Mouse (Mus musculus) liver, adult 2 months (tissue): ENCODE data around the gene Rnf145.

Experiments
- CTCF ChIP-seq: fragments of 200-500 bp; IDR thresholded peaks from 2 replicates; pipeline ENCODE4 v1.5.1; 2011; ENCODE audit warnings: low read depth, low read length, control low read depth
- POLR2A ChIP-seq: fragments of 200-500 bp; IDR thresholded peaks from 2 replicates; pipeline ENCODE4 v1.6.1; 2011; ENCODE audit warnings: low read length, control low read depth; ENCODE audit not compliant: insufficient read depth; ENCODE audit errors: extremely low read depth

DNA sequence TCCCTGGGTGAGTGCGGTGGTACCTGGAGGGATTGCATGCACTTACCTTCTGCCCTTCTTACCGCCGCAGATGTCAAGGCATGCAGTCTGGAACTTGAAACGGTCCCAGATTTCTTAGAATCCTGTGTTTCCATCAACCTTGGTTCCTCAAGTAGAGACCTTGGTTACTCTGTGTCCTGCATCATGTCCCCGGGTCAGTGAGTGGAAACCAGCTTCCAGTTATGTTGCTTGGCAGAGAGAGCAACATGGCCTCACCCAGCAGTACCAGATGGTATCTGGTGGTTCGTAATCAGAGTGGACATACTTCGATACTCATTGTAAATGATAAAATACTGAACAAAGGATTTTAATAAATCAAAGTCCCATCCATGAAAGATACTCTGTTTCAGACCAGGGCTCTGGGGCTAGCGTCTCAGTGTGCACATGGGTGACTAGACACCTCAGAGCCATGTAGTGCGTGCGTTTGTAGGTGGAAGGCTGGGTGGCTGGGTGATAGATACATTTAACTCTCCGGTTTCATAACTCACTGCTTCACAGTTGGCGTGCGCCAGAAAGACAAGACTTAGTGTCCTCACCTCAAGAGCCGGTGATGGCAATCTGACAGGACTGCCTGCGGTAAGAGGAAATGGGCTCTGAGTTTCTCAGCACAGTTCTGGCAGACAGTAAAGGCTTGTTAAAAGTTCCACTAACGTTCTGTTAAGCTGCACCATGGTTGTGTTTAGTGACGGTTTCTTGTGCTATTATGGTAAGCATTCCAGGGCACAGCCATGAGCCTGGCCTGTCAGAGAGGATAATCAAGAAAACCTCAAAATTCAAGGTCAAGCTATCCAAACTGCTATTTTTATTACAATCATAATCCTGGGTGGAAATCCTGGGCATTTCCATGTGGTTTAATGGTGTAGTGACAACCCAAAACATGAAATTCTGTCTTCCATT is 14.3 kb downstream of the Rnf145 start:
- TF ChIP-seq POLR2A (no peak), CTCF (no peak)
